Mouse (Mus musculus) mature B cell (primary cell): ENCODE data around the gene Trnp1.
"Not testable (repeated sequence)": the region's sequence is repeated elsewhere in the genome, so short reads cannot be mapped to it uniquely, and the experiment has no call there.

Experiments
- in situ Hi-C: fragments of 300-500 bp; cut with MboI; formaldehyde crosslinking; loops from 2 replicates; pipeline ENCODE4 v1.14.3; 2019

Trnp1 gene

DNA sequence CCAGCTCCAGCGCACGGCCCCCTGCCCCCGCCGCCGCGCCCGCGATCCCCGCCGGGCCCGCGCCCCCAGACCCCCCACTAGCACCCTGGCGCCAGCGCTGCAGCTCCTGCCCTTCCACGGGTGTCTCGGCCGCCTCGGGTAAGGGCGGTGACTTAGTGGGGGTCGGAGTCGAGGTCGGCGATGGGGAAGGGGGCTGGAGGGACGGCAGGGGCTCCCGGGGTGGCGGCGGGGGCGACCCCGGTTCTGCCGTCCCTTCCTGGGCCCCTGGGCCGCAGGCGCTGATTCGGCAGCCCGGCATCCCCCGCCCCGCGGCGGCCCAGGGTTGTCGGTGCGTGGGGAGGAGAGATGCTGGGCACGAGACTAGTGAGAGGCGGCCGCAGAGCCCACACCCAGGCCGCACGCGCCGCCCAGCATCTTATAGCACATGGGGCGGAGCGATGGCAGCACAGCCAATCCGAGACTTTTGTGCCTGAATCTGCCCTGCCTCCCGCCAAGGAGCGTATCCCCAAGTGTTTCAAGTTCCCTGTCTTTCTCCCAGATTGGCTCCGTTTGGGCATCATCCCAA is at the start of gene Trnp1:
Gene Trnp1, minus strand, starts transcription at position 391 of the 565 bp plus-strand sequence.
- in situ Hi-C loops = no loop called here

DNA sequence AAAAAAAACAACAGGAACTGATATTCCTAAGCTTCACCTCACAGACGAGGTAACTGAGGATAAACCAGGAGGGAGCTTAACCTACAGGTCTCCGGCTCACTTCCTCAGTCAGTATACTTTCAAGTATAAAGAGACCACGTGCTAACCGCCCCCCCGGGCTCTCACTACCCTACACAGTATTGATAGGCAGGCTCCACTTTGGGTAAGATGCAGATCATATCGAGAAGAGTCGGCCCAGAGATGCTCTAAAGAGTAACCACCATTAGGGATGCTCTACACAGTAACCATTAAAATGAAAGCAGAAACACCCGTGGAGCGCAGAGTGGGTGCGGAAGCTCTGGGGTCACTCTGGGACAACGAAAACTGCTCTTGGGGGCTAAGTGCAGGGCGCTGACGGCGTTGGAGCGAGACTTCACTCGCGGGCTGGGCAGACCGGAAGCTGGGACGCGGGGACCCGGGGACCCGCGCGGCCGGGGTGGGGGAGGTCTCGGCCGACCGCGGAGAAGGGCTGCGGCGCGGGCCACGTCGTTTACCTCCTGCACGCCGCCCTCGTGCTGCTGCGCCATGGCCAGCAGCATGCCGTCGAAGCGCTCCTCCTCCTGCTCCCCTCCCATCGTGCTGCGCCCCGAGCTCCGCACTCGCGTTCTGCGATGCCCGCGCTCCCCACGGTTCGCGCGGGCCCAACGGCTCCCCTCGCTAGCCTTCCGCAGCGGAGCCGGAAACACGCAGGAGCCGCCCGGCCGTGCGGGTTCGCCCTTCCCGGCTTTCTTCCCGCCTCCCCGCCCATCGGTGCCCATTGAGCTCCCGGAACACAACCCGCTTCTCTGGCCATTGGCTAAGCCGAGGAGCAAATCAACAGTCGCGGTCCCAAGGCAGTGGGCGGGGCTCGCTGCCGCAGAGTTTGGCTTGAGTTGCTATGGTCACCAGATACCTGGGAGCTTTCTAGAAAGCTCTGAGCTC is 47.2 kb upstream of the Trnp1 start, which contains the start of gene Nudc:
Gene Nudc, minus strand, starts transcription at position 725 of the 960 bp plus-strand sequence.
- in situ Hi-C loops = no loop called here

DNA sequence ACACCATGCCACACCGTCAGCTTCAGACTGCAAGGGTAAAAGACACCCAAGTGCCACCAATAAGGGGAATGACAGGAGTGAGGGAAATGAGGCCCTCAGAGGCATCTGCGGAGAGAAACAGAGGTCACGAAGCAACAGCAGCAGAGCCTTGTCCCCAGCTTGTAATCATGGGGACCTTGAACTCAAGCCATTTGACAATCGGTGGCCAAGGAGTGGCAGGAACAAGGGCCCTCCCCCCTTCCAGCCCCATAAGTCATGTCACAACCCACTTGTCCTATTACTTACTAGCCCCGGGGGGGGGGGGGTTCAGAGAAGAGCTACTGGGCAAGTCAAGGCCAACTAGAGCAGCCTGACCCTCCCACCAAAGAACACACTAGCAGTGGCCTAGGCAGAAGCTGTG is 38.3 kb upstream of the Trnp1 start:
- in situ Hi-C loops = no loop called here

DNA sequence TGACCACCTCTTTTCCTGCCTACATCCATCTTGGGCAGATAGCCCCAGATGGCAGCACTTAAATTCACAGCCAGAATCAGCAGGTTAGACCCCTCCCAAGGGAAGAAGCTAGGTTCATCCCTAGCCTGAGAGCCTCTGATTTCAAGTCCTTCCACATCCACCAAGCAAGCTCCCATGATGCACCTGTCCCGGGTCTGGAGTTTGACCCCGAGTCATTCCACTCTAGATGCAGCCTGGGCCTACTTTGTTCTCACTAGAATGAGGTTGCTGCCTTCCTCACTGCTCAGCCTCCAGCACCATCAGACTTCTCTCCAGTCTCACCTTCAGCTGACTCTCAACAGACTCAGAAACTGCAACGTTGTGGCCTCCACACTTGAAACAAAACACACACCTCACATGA is 37.7 kb upstream of the Trnp1 start:
- in situ Hi-C loops = no loop called here

DNA sequence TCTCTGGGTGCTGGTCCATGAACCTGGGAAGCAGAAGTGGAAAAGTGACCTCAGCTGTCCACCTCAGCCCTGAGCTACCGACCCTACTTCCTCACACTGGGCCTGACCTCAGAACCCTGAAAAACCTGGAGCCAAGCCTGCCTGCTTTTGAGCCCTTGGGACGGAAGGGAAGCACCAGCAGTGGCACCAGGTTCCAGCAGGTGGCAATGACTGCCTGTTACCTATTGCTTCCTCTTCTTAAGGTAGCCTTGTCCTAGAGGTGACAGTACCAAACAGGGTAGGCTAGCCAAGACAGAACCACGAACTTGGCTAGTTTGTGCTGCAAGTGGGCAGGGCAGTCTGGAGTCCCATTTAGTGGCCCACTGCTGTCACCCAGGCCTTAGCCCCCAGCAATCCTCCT is 34.4 kb upstream of the Trnp1 start:
- in situ Hi-C loops = no loop called here

DNA sequence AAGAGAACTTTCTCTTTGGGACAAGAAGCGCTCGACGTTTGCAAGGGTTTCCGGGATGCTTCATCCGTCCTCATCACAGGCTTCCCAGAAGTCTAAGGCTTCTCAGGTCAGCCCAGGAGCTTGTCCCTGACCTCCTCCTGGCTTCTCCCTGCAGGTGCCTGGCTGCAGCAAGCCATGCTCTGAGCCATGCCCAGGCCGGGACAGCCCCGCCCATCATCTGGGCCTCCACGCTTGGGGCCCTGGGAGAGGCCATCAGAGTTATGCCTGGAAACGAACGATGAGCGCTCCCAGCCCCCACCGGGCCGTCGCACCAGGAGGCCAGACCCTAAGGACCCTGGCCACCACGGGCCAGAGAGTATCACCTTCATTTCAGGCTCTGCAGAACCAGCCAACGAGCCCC is 29.4 kb upstream of the Trnp1 start:
- in situ Hi-C loops = no loop called here

DNA sequence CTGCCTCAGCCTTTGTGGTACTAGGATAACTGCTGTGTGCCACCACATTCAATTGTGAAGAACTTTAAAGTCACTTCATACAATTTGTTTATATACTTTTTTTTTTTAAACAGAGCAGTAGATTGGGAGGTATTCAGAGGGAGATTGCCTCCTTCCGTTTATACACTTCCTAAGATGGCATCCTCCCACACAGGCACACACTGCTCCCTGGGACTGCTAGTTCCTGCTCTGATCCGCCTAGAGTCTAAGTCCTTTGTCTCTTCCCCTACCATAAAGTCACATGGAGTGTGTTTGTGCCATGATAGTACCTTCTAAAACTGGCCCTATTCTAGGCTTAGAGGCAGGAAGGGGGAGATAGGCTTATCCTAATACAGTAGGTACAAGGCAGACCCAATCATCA is 23.2 kb upstream of the Trnp1 start:
- in situ Hi-C loops = no loop called here

DNA sequence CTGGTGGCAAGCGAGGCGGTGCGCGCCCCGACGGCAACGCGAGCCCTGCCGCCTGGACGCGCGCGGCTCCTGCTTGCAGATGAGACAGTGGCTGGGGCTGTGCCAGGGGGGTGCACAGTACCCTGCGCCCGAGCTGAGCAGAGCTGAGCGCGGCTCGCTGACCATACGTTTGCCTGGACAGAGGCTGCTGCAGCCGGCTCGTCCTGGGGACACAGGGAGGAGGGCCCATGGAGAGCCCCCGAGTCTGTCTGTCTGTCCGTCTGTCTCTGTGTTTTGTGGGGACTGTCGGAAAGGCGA is 21.0 kb upstream of the Trnp1 start:
- in situ Hi-C loops = no loop called here

DNA sequence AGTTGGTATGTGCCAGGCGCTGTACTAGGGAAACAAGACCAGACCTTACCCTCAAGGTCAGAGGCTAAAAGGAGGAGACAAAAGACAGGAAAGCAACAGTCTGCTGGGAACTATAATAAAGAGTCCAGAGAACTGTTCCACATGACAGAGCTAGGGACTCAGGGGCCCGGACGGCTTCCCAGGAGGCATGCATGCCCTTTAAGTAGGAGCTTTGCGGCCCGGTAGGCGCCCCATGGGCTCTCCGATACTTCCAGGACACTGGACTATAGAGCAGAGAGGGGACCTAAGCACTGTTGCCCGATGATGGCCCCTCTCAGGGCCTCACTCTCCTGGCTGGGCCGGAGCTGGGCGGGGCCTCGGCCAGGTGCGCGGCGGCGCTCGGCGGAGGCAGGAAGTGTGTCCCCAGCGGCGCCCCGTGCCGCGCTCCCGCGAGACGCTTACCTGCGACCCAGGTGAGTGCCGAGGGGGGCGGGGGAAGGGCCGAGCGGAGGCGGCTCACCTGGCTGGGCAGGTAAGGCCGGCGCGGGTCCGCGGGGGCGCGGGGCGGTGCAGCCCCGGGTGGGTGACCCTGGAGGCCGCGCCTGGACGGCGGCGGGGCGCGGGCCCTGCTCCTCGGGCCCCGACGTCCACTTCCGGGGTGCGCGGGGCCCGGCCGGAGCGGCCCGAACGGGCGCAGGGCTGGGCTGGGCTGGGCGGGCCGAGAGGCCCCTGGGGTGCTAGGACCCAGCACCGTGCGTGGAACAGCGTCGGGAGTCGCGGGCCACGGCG is 20.4 kb upstream of the Trnp1 start, which contains the start of gene Kdf1:
Gene Kdf1, plus strand, starts transcription at position 363 of the 768 bp plus-strand sequence.
- in situ Hi-C loops = no loop called here

DNA sequence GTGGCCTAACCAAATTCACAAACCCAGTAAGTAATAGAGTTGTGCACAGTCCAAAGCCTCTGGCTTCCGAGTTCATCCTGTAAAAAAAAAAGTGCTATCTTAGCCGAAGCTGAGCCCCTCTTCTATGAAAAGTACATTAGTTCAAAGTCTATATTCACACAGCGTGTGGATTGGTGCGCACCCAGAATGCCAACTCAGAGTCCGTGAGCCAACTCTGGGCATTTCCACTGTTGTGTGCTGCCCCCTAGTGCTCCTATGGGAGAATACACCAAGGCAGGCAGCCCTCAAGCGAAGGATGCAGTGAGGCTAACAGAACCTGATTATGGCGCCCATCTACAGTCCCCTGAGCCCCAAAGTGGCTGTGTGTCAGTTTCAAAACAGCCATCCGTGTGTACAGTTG is 14.6 kb upstream of the Trnp1 start:
- in situ Hi-C loops = no loop called here

DNA sequence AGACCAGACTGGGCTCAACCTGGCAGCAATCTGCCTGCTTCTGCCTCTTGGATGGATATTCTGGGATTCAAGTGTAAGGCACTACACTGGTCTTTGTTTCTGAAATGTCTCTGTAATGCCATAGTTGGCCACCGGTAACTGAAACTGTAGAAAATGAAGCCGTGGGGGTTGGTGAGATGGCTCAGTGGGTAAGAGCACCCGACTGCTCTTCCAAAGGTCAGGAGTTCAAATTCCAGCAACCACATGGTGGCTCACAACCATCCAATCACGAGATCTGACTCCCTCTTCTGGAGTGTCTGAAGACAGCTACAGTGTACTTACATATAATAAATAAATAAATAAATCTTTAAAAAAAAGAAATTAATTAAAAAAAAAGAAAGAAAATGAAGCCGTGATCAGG is 14.2 kb upstream of the Trnp1 start:
- in situ Hi-C loops = not testable (repeated sequence)

DNA sequence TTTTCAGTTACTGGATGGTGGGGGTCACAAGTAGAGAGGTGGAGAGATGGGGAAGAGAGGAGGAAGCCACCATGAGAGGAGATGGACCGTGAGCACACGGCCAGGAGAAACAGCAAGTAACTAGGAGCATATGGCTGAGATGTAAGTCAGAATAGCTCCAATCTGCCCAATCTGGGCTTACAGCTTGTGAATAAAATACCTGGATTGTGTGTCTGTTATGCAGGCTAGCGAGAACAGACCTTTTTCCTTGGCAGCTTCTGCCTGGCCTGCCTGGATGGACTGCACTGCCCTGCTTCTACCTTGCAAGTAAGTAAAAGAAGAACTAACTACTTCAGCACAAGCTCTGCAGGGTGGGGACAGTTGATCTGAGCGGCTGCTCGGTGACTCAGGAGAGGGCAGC is 12.7 kb upstream of the Trnp1 start:
- in situ Hi-C loops = no loop called here

DNA sequence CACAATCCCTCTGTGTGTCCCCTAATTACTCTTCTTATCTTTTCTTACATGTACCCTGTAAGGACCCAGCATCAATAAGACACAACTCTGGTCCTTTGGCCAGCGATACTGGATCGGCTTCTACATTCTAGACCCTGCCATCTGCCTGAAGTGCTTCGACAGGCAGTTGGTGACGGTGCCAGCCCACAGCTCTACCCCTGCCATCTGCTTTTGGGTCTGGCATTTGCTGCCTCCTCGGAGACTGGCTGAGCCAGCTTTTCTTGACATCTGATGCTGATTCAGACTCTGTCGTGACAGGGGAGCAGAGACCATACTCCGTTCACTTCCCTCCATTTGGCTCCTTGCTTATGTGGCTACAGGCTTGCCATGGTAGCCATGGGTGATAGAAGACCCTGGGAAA is 10.6 kb upstream of the Trnp1 start:
- in situ Hi-C loops = no loop called here

DNA sequence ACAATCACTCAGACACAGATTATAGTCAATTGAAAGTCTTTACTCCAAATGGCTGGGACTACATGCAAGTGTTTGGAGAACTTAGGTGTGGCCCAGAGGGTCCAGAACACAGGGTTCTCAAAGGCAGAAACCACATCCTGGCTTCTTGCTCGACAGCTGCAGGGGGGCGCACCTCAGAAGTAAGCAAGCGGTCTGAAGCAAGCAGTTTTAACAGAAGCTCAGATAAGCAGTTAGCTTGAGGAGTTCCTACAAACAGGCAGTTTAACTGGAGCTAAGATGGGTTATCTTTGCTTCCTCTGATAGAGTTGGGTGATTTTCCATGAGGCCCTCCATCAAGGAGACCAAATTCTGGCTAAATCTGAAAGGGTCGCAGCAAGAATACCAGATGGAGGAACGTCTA is 8.2 kb upstream of the Trnp1 start:
- in situ Hi-C loops = no loop called here

DNA sequence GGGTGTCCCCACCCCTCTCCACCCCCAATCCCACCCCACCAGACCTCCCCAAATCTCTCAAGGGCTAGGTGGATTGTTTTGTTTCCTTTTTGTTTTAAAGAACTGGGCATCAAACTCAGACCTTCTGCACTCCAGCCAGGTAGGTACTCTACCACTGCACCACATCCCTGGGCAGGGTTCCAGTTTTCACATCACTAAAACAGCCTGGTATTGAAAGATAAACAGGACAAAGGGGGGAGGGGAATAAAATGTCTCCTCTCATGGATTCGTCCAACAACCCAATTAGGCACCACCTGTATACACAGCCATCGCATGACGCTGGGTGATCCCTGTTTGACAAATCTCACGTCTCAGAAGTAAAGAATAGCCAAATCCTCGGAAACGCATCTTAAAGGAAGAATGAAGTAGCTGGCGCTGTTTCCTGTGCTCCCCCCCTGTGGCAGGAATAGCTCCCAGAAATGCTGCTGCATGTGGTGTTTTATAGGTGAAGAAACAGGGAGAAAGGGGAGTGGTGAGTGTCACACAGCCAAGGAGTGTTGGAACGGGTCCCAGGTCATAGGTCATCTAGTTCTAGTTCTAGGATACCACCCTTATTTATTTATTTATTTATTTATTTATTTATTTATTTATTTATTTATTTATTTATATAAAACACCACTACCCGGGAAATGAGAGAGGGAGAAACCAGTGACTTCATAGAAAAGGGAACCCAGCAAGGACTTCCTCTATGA is 6.6 kb upstream of the Trnp1 start:
- in situ Hi-C loops = no loop called here

DNA sequence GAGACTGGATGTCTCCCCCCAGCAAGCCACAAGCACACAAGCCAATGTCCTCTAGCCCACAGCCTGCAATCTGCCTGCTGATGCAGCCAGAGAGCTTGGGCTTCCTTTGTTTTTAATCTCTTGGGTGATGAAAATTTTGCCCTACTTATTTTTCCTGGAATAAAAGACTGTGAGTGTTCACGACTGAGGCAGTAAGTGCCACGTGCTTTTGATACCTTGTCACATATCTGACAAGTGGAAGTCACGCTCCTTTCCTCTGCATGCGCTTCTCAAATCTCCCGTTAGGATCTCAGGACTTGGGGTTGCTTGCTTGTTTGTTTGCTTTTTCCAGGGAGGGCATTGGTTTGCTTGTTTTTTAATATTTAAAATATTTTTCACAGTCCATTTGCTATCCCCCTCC is 6.0 kb upstream of the Trnp1 start:
- in situ Hi-C loops = no loop called here

DNA sequence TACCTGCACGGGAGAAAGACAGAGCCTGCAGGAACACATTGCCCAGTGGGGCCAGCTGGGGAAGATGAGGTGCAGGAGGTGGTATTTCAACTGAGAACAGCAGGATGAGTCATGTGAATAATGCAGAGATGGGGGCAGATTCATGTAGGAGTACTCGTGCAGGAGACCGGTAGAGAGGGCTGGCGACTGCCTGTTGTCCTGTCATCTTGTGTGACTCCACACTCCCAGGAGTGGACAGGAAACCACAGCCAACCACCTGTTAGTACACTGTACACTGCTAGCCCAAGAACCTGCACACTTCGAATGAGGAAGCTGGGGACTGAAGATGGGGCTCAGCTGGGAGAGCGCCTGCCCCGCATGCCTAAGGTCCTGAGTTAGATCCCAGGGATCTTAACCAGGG is 3.2 kb upstream of the Trnp1 start:
- in situ Hi-C loops = no loop called here

DNA sequence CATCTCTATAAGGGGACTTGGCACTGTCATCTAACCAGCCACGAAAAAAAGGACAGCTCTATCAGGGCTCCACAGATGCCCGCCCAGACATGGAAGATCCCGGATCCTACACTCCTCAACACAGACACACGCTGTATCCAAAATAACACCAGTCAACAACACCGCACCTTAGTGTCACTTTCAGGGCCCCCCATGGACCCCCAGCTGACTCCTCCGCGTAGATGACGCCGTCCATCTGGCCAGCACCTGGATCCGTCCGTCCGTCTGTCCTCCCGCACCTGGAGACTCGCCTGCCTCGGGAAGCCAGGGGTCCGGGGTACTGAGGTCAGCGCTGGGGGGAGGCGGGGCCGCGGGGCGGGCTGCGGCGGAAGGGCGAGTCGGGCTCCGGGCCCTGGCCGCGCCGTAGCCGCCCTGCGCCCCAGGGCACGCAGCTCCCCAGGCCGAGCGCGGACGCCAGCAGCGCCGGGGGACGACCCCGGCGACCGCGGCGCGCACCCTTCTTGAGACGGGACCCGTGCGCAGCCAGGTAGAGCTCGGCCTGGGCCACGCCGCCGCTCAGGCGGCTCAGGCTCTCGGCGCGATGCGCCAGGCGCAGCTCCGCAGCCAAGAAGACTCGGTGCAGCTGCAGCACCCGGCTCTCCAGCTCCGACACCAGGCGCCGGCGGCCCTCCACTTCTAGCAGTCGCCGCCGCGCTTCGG is 740 bp downstream of the Trnp1 start:
- in situ Hi-C loops = no loop called here

DNA sequence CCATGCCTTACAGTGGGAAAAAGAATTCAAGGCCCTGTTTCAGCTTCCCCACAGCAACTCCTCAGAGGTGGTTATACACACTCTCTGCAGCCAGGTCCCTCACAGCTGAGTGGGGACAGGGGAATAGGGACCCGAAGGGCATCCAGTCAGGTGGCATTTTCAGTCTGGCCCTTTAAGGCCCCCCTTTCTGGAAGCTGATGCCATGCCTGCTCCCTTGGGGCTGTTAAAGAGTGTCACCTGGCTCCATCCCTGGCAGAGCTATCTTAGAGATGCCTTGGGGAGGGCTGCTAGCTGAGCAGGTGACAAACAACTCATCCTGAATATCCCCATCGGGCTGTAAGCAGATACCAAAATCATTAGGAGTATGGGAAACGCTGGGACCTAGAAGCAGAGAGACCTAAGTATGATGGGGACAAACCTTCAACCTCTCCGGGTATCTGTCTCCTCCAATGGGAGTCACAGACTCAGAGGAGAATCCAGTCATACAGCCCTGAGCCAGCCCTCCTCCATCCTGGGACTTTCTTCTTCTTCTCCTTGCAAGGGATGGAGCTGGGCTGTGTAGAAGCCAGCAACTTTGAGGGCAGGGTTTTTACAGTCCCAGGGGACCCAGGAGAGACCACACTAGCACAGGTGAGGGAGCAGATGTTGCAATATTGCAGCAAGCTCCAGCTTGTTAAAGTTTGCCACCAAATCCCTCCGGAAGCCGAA is 1.5 kb downstream of the Trnp1 start:
- in situ Hi-C loops = no loop called here

DNA sequence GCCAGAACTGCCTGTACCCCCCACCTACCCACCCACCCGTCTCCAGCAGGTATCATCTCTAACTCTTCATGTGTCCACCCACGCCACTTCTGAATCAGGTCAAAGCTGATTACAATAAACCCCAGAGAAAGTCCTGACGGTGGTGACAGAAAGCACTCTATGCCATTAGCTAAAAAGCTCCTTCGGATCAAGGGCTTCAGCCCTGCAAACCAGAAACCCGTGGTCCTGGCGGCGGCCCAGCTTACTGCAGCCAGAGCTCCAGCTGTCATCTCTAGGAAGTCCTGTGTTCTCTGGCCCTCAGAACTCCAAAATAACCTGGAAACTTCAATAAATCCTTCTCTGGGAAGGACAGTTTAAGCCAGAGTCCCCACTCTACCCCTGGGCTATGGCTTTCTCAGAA is 2.6 kb downstream of the Trnp1 start:
- in situ Hi-C loops = no loop called here

DNA sequence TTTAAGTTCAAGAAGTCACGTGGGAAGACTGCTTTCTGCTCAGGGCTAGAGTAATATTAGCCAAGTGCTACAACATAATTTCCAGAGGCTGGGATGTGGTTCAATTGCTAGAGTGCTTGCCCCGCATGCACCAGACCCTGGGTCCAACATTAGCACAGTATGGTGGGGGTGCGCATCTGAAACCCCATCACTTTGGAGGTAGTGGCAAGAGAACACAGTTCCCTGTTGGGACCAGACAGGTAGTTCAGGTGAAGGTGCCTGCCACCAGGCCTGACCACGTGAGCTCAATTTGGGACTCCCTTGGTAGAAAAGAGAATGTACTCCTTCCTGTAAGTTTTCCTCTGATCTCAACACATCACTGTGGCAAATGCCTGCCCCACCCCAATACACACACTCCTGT is 3.5 kb downstream of the Trnp1 start:
- in situ Hi-C loops = no loop called here
